Mouse (Mus musculus) bone marrow, adult 2 months (tissue): ENCODE results near the gene Pcsk4. TPM values are rescaled to one million over a fixed set of nuclear protein-coding genes. Genes with fewer than 3 reads are reported as not detected.

Experiments
- H3K27ac ChIP-seq: fragments of 200-500 bp; 2 replicates; pipeline ENCODE4 v1.5.1; 2012; ENCODE audit warnings: low read depth, mild to moderate bottlenecking, control low read depth, inconsistent platforms, low read length; ENCODE audit not compliant: control insufficient read depth, poor library complexity, insufficient read depth
- H3K4me1 ChIP-seq: fragments of 200-500 bp; 2 replicates; pipeline ENCODE4 v1.6.1; 2011; ENCODE audit warnings: low read length; ENCODE audit not compliant: control insufficient read depth, insufficient read depth
- H3K4me3 ChIP-seq: fragments of 200-500 bp; replicated peaks from 2 replicates; pipeline ENCODE3; 2011; ENCODE audit warnings: mild to moderate bottlenecking, low read depth, low read length, control low read depth; ENCODE audit not compliant: control insufficient read depth
- CTCF ChIP-seq: fragments of 200-500 bp; IDR thresholded peaks from 2 replicates; pipeline ENCODE4 v1.5.1; 2011; ENCODE audit warnings: low read length, control low read depth; ENCODE audit not compliant: control insufficient read depth, insufficient read depth
- POLR2A ChIP-seq: fragments of 200-500 bp; IDR thresholded peaks from 2 replicates; pipeline ENCODE4 v1.6.1; 2011; ENCODE audit warnings: low read depth, mild to moderate bottlenecking, control low read depth, low read length, borderline replicate concordance; ENCODE audit not compliant: control insufficient read depth
- WGBS: fragments of 180-500 bp; shearing (Covaris S2); methylation state at CpG from one replicate; pipeline ENCODE4 v1.1.7; 2018; 5-methylcytosine and 5-hydroxymethylcytosine counted together
- polyA plus RNA-seq: library from polyadenylated mRNA; stranded (reverse); fragments of >200 nt; gene quantifications from 2 replicates; pipeline ENCODE4 v1.2.4, GENCODE M21; 2011; ENCODE audit warnings: low replicate concordance; ENCODE audit not compliant: missing spikeins, insufficient read depth, insufficient read length

Gene Pcsk4
- polyA plus RNA-seq, 1 experiment: not detected

DNA sequence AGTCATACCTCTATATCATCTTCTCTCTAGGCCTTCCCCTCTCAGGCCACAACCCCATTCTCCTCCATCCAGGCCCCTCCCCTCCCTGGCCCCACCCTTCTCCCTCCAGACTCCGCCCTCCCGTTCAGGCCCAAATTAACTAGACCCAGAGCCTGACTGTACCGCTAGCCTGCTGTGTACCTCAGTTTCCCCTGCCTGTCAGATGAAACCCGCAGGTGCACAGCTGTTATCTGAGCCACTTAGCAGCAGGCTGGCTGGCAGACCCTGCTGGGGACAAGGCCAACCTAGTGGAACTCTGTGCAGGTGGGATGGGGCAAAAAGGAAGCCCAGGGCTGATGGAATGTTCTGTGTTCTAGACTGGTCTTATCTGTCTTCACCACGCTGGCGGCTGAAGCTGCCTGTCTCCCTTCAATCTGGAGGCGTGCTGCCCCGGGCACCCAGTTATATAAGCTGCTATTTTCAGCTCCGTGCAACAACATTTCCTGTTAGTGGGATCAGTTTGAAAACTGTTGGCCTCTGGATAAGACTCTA, 14.9 kb upstream of the Pcsk4 start:
- Histone ChIP-seq H3K4me3 (peak overlapping the region; percentile 36), H3K4me1 (peaks cover 7% of the 10 kb centered on the region; the same call in 1 of the 2 replicates), H3K27ac (peak overlapping the region; percentile 90)
- WGBS: 9% methylated on average over 9 of the region's 9 CpGs
- peak; percentile 9; the same call in 1 of the 2 replicates for TF ChIP-seq POLR2A
- TF ChIP-seq CTCF: no peak

DNA sequence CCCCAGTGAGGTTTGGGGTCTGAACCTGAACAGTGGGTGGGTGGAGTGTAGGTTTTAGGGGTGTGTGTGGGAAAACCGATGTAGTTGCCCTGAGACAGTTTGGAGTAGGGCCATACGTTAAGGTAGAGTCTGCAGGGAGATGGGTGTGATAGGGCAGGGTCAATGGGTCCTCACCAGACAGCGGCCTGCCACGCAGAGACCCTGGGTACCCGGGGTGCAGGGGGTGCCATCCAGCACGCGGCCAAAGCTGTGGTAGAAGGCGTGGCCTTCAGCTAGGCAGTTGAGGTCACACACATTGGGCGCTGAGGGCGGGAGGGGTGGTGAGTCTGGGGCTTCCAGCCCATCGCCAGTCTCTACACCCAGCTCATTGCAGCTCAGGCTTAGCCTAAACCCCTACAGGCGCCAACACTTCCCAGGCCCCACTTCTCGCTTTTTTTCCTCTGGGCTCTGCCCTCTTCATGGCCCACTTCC, 14.2 kb upstream of the Pcsk4 start:
- WGBS: 14% methylated on average over 13 of the region's 13 CpGs
- Histone ChIP-seq H3K4me1 (peaks cover 7% of the 10 kb centered on the region; the same call in 1 of the 2 replicates), H3K4me3 (peak overlapping the region; percentile 21), H3K27ac (peak overlapping the region; percentile 71)
- TF ChIP-seq POLR2A (peak; percentile 22; the same call in 1 of the 2 replicates), CTCF (no peak)

DNA sequence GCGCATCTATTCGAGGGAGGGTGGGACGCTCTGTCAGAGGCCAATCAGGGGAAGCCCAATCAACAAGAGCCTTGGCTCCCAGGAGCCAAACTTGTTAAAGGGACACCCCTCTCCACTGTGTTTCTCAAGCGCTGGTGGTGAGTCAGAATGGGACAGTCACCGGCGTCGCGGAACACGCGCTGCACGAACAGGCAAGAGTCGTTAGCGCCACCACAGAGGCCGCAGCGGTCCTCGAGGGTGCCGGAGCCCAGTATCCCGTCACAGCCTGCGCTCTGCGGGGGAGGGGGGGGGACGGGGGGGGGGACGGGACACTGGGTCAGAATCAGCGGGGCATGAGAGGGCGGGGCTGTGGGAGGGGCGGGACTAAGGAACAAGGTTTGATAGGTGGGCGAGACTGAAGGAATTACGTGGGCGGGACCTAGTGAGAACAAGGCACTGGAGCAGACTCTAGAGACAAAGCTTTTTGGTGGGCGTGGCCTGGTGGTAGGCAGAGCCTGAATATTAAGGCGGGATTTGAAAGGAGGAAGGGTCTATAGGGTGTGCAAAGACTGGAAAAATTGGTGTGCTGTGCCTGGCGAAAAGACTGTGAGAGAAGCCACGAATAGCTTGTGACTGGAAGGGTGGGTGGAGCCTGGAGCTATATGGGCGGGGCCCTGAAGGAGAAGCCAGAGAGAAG, 13.6 kb upstream of the Pcsk4 start:
- Histone ChIP-seq H3K4me1 (peaks cover 6% of the 10 kb centered on the region; the same call in 1 of the 2 replicates), H3K27ac (peak overlapping the region; percentile 71; the same call in 1 of the 2 replicates), H3K4me3 (no peak overlapping the region)
- 1% methylated on average over 33 of the region's 33 CpGs for WGBS
- no peak for TF ChIP-seq CTCF
- TF ChIP-seq POLR2A: no peak

DNA sequence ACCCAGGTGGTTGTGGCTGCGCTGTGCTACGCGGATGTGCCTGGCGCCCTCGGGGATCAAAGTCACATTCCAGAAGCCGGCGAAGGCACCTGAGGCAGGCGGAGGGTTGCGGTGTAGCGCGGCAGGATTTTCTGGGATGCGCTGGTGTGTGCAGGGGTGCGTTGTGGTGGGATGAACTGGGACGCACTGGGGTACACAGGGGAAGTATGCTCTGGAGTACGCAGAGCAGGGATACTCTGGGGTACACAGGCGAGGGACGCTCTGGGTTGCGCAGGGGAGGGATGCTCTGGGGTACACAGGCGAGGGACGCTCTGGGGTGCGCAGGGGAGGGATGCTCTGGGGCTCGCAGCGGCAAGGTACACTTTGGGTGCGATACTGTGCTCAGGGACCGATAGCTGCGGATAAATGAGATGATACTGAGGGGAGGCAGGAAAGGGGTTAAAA, 13.0 kb upstream of the Pcsk4 start:
- 7% methylated on average over 26 of the region's 26 CpGs for WGBS
- H3K4me1 ChIP-seq: peaks cover 6% of the 10 kb centered on the region; the same call in 1 of the 2 replicates
- H3K27ac ChIP-seq: no peak overlapping the region

DNA sequence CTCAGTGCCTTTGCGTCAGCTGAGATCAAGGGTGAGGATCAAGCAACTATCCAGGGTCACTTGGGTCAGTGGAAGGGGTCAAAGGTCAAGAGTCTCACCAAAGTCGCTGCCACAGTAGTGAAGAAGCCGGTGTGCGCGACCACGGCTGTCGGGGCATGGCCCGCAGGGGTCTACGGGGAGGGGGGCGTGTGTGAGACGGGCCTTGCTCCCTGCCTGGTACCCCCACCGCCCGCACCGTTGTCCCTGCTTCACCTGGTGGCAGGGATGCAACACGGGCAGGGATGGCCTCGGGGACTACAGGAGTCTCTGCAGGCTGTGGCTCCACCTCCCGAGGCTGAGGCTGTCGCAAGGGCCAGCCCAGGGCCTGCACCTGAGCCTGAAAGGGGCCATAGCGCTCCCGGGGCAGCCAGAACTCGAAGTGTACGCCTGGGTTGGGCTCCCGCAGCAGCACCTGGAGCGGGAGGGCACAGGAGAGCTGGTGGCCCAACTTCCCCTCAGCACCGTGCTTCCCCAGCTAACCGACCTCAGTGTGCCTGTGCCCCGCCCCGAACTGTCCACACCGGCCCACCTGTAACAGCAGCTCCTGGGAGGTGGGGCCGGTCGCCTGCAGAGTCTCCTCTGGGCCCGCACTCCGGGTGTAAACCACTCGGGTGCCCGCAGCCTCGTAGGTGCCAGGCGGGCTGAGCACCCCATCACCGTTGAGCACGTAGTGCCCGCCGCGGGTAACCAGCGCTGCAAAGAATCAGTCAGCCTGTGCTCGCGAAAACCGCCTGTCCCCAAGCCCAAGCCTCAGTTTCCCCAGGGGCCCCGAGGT, 12.4 kb upstream of the Pcsk4 start:
- TF ChIP-seq CTCF: no peak
- no peak for TF ChIP-seq POLR2A
- no peak overlapping the region for H3K4me3 ChIP-seq
- WGBS: 10% methylated on average over 47 of the region's 47 CpGs
- H3K27ac ChIP-seq: no peak overlapping the region; the same call in 1 of the 2 replicates
- peaks cover 6% of the 10 kb centered on the region; the same call in 1 of the 2 replicates for H3K4me1 ChIP-seq

More for the DNA sequence above, 13.0 kb upstream of the Pcsk4 start:
- H3K4me3 ChIP-seq: no peak overlapping the region
- TF ChIP-seq CTCF (no peak), POLR2A (no peak)

DNA sequence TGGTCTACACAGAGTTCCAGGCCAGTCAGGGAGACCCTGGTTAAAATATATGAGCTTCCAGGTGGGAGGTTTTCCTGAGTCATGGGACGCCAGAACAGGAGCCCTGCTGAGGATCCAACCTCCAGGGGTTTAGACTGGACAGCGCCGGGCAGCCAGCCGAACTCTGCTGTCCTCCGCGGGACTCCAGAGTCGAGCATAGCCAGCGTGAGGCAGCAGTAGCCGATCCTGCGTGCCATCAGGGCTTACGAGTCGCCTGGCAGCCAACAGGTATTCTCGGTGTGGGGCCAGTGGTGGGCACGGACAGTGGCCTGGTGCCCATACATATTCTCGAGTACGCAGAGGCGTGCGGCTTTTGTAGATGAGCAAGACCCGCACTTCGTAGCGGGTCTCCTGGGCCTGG, 11.7 kb upstream of the Pcsk4 start:
- H3K4me1 ChIP-seq: peaks cover 6% of the 10 kb centered on the region; the same call in 1 of the 2 replicates
- no peak overlapping the region; the same call in 1 of the 2 replicates for H3K27ac ChIP-seq
- WGBS: 56% methylated on average over 21 of the region's 21 CpGs
- H3K4me3 ChIP-seq: no peak overlapping the region
- TF ChIP-seq POLR2A (no peak), CTCF (no peak)

DNA sequence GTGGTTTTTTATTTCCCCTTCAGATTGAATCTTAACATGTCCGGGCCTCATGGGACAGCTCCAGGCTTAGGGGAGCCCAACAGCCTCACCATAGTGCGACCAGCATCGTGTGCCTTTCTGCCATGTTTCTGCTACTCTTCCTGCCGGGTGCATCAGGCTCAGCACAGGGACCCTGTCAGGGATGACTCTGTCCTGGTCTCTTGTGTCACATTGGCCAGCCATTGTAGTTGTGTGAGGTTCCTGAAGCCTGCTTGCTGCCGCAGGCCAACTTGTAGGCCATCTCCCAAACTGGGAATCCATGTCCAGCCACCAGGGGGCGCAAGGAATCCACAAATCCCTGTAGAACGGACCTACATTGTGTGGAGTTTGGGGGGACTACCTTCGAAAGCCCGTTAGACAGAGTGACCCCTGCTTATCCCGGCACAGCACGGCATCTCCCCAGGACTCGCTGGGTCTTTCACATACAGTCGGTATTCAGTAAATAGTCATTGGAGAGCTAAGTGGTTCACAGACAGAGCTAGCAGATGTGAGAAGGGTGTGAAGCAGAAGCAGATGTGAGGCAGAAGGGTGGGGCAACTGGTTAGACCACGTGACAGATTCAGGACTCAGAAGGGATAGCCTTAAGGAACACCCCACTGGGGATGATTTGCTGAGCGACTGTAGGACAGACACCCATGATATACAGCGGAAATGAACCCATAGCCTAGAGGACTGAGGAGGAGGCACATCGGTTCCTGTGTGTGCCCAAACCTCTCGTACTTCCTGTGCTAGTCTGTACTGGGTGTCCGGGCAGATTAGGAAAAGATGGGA, 10.8 kb upstream of the Pcsk4 start:
- TF ChIP-seq POLR2A (no peak), CTCF (peak; percentile 92)

More for the DNA sequence above, 10.8 kb upstream of the Pcsk4 start:
- WGBS: 15% methylated on average over 19 of the region's 19 CpGs
- Histone ChIP-seq H3K4me1 (peaks cover 6% of the 10 kb centered on the region; the same call in 1 of the 2 replicates), H3K27ac (no peak overlapping the region), H3K4me3 (no peak overlapping the region)
